Mouse (Mus musculus) brain, embryonic 18.5 days (tissue): ENCODE measurements around the gene 9130409I23Rik.

Experiments
- DNase-seq: peaks from one replicate; pipeline ENCODE4 v3.0.0-alpha.2; 2012; ENCODE audit warnings: low read depth, low spot score

The 9130409I23Rik gene

GRCm38 (mm10) chr1:181050937-181051336, at the start of gene 9130409I23Rik:
9130409I23Rik (plus strand) TSS chr1:181051237.
- DNase-seq, result no peak

DNA sequence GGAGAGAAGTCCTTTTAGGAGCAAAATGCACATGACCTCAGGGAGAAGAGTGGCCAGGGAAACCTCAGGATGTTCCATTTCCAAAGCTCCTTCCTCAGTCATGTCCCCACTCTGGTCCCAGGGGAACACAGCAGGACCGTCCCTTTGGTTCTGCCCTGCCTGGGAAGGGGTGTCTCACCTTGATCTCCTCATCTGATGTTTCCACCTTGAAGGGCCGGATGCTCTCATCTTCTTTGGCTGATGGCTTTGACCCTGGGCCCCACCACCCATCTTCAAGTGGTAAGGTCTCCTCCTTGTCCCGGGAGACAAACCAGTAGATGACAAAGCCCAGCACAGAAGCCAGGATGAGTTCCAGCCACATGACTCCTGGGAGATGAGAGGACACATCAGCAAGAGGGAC, 49.4 kb upstream of the 9130409I23Rik start:
- no peak for DNase-seq

DNA sequence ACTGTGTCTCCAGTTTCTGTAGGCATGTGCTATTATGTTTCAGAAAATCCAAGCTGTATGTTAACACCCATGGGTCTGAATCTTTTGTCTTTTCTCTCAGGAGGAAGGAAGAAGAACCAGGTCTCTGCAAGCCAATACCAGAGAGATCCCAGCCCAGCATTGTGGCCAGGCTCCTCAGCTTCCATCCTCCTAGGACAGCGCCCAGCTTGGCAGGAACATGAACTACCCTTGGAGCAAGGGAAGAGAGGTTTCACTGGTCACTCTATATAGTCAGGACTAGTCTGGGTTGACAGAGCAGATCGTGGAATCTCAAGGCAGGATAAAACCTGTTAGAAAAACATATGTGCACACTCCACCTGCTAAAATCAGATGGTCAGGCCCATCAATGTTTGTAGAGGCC, 47.2 kb upstream of the 9130409I23Rik start:
- DNase-seq, result no peak

DNA sequence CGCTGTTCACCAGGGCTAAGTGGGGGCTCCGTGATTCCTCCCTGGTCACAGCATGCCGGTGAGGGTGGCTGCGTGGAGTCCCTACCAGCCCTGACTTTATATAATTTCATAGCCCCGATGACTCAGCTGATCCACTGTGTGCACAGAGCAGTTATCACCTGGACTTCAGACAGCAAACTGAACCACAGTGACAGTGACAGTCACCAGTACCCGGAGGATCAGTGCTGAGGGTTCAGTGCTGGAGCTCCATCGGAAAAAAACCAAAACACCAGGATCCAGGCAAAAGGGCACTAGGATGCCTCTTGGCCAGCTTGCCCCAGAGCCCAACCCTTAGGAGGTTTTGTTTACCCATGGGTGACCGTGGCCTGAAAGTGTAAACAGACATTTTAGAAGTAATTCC, 45.7 kb upstream of the 9130409I23Rik start:
- no peak for DNase-seq

DNA sequence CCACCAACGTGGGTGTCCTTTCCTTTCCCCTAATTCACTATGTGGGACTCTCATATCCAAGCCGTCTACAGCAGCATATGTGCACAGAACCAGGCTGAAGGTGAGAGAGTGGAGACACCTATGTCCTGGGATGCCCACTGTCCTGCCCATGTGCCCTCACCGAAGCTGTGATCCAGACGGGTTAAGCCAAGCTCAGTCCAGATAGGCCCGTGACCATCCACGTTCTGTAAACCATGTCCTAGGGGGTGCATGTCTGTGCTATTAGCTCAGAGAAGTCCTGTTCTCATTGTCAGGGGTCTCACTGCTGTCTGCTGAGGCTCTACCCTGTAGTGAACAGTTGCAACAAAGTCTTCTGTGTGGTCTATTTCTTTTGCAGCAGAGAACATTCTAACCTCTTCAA, 43.2 kb upstream of the 9130409I23Rik start:
- DNase-seq, result no peak

DNA sequence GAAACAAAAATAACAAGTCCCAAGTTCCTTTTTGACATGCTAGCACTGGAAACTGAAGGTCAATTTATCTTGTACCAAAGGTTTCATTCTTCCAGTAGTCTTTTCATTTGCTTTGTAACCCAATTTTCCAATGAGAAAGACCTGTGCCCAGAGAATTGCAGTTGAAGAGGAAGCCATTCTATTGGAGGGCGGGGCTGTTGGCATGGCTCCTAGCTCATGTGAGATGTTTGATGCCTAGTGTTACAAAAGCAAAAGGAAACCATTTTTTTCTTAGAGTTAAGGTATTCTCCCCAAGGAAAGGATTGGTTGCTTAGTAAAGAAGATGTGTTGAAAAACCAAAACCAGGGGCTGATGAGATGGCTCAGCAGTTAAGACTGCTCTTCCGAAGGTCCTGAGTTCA, 42.8 kb upstream of the 9130409I23Rik start:
- no peak for DNase-seq

- no peak for DNase-seq
Measured at GRCm38 (mm10) chr1:181009011-181009590, 41.9 kb upstream of the 9130409I23Rik start.

DNA sequence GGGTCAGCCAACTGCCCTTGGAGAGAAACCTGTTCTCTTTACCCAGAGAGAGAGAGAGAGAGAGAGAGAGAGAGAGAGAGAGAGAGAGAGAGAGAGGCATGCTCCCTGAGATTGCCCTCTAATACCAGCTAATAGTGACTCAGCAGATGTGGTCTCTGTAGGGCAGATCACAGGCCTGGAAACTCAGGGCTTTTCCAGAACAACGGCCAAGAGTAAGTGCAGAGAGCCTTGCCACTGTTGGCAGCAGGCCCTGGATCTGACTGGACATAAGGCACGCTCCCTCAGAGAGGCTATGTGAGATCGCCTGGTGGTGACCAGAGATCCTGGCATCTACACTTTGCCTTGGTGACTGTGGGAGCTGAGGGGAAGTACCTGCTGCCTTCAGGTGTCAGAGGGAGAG, 41.3 kb upstream of the 9130409I23Rik start:
- DNase-seq, result no peak

DNA sequence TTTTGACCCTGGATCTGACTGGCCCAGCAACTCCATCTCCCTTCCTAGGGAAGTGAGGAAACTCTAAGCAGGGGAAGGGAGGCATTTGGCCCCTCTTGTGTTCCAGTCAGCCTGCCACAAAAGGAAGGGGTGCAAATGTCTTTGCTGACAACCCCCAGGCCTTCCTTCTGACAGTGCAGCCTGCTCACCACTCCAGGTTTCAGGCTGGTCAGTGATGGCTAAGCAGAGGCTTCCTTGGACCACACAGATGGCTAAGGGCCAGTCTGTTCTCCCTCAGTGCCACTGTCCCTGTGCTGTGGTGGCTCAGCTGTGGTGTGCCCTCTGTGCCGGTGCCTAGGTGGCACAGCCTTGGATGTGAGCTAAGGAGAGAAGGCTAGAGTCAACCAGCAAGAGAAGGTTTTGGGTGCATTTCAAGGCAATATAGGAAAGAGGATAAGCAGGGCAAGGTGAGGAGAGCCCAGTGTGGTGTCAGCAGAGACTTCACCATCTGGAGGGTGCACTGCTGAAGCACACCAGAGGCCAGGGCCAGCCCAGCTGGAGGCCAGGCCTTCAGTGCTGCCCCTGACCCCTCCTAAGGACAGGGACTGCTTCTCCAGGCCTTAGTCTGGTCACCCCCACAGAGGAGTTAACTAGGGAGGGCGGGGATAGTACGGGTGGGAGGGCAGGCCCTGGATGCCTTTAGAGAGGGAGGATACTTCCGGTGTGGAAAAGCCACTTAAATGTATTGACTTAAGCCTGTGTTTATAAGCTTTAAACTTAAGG, 40.7 kb upstream of the 9130409I23Rik start:
- DNase-seq, result no peak

- no peak for DNase-seq
Measured at GRCm38 (mm10) chr1:181011601-181012000, 39.4 kb upstream of the 9130409I23Rik start.

GRCm38 (mm10) chr1:181012416-181012815, 38.6 kb upstream of the 9130409I23Rik start:
- no peak for DNase-seq

- DNase-seq, result no peak
Measured at GRCm38 (mm10) chr1:181013446-181013845, 37.6 kb upstream of the 9130409I23Rik start.

DNA sequence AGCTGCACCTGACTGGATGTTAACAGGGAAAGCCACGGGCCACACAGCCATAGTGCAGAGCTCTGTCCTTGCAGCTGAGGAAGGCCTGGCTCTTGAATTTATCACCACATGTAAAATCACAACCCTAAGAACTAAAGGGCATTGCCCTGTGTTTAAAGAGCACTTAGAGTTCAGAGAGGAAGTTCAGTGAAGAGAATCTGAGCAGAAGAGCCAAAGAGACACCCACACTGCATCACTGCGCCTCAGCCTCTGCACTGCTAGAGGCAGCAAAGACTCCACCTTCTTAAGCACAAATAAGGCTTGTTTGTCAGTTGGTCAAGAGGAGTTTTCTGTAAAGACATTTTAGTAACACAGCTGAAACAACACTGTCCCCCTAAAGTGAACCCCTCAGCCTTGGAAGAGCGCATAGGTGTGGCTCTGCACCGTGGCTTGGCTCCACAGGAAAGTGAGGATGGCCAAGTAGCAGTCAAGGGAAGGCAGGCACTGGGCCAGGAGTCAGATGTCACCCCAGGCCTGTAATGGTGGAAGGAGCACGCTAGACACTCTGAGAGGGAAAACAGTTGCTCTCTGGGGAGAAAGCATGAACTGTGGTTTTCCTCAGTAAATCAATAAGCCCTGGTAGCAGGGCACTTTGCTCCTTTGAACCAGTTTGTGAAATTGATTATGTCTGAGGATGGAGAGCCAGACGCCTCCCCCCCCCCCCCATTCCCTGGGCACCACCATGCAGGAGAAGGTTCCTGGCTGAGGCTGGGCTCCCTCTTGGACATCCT, 36.1 kb upstream of the 9130409I23Rik start:
- DNase-seq, result no peak

- DNase-seq, result no peak
Measured at GRCm38 (mm10) chr1:181015558-181015957, 35.5 kb upstream of the 9130409I23Rik start.

DNA sequence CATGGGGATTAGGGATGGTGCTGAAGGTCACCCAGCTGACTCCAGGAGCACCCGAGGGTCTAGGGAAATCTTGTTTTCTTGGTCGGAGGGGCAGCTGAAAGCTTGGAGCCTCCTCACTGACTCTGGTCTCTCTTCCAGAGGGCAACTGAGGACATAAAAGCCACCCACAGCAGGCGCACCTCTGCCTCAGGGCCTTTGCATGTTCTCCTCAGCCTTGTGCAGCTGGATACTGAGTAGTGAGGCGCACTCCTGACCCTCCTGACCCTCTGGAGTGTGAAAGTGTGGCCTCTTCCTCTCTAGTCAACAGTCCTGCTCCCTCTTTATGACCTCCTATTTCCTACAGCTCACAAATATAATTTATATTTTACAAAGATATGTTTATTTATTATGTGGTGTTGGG, 35.0 kb upstream of the 9130409I23Rik start:
- DNase-seq, result no peak

DNA sequence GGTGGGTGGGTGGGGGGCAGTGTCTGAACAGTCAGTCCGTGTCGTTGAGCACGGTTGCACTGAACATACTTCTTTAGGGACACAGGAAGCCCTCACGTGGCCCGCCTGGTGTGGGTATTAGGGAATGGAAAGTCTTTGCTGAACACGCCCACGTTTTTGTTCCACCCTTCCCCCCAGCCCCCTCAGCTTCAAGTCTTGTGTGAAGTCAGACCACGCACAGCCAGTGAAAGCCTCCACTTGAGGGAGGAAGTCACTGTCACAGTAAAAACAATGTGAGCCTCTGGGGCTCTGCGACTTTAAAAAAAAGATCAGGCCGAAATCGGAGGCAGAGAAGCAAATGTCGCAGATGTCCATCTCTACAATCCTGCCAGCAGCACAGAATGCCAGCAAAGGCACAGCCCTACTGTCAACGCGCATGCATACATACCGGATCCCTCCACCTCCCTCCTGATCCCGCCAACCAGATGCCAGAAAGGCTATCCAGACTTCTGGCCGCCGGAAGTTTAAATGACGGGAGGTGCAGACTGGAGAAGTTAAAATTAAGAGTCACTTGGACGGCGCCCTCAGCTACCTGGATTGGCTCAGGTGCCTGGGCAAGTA, 34.4 kb upstream of the 9130409I23Rik start:
- DNase-seq, result peak; percentile 37

DNA sequence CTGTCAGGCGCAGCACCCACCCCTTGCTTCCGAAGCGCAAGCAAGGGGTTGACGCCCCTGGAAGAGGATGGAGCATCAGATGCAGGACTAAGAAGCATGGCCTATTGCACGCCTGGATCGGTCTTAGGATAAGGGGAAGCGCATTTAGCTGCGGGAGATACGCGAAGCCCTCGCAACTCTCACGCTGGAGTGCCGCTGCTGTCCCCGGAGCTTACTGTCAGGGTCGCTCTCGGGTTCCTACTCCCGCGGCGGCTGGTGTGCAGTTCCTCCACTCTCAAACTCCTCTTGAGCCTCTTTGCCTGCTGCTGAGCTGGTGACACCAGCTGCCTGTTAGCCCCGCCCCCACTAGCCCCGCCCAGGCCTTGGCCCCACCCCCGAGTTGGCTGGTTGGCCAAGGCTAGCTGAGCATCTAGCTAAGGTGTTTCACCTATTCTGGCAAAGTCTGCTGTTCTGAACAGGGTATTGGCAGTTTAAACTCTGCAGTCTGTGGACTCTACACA, 33.8 kb upstream of the 9130409I23Rik start:
- DNase-seq, result peak; percentile 34

DNA sequence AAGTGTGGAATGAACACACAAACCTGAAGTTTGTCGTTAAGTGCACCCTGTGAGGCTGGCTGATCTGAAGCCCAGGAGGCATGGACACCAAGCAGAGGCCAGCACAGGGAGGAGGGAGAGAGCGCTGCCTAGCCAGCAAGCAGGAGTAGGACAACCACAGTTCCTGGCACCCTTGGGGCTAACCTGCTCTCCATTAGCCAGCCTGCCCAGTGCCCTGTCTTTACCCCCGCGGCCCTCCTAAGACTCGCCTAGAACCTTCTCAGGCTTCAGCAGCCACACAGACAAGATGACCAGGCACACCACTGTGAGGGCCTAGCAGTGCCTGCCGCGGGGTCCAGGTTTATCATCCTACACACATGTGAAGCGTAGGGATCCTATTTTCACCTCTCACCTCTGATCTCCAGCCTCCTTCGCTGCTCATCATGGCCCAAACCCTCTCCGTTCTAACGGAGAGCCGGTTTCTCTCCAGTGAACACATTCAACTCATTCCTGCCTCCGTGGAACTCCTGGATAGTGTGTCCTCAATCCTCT, 33.1 kb upstream of the 9130409I23Rik start:
- no peak for DNase-seq

- no peak for DNase-seq
Measured at GRCm38 (mm10) chr1:181020756-181021487, 30.1 kb upstream of the 9130409I23Rik start, which contains the start of gene Ephx1. Ephx1 (minus strand) TSS chr1:181020904.

DNA sequence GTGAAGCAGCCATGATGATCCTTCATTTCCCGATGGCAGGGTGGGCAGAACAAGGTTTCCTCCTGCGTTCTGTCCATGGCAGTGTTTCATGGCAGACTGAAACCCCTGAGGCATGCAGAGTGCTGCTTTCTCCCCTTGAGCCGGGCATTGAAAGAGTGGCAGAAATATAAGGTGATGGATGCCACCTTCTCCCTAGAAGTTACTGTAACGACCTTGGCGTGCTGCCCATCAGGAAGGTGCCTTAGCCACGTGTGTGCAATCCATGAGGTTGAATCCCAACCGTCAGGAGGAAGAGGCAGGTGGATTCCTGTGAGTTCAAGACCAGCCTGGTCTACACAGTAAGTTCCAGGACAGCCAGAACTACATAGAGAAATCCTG, 29.6 kb upstream of the 9130409I23Rik start:
- DNase-seq, result no peak

DNA sequence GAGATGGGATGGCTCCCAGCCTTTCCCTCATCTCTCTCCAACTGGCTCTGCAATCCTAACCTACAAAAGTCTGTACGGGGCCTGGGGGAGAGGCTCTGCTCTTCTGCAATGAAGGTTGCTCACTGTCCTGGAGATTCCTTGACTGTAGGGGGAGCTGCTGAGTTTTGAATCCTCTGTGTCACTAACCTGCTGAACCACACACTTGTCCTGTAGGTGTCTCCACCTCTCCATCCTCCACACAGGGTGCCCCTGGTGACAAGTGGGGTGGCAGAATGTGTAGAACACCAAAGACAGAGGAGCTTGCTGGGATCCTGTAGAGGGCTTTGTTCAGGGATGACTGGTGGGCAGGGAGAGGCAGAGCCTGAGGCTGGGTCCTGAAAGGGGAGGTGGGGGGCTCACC, 28.8 kb upstream of the 9130409I23Rik start:
- DNase-seq, result no peak
